Mouse (Mus musculus): ENCODE measurements around the gene Aurkaip1.

Aurkaip1 gene

GRCm38 (mm10) chr4:155841003-155841454 is 10.0 kb downstream of the Aurkaip1 start:
- no peak for TF ChIP-seq CTCF (conservative IDR thresholded peaks at IDR 0.05; ENCODE audit: low read length)
- no peak for TF ChIP-seq NANOG (IDR thresholded peaks at IDR 0.05; ENCODE audit: borderline replicate concordance, low read length)
- no peak for TF ChIP-seq POU5F1 (IDR thresholded peaks at IDR 0.05; ENCODE audit: borderline replicate concordance, low read length)
- H3K36me3 ChIP-seq (ENCODE audit: insufficient read depth, low read length): peaks cover 7% of the 10 kb centered on the region; the same call in 1 of the 2 replicates
- no peaks in the 10 kb centered on the region for H3K9me3 ChIP-seq (ENCODE audit: low read length)
- H3K4me3 ChIP-seq (replicated peaks; ENCODE audit: low read length): peak overlapping the region; percentile 81
- H3K4me1 ChIP-seq (replicated peaks; ENCODE audit: low read depth, low read length): peaks cover 38% of the 10 kb centered on the region
- H3K27me3 ChIP-seq (ENCODE audit: insufficient read depth, low read length): peaks cover 54% of the 10 kb centered on the region

- H3K4me1 ChIP-seq (replicated peaks; ENCODE audit: low read depth, low read length): peaks cover 43% of the 10 kb centered on the region
- H3K9me3 ChIP-seq (ENCODE audit: low read length): no peaks in the 10 kb centered on the region
- peaks cover 54% of the 10 kb centered on the region for H3K27me3 ChIP-seq (ENCODE audit: insufficient read depth, low read length)
- H3K36me3 ChIP-seq (ENCODE audit: insufficient read depth, low read length): peaks cover 7% of the 10 kb centered on the region; the same call in 1 of the 2 replicates
- TF ChIP-seq POU5F1 (IDR thresholded peaks at IDR 0.05; ENCODE audit: borderline replicate concordance, low read length) (no peak), CTCF (conservative IDR thresholded peaks at IDR 0.05; ENCODE audit: low read length) (no peak), NANOG (IDR thresholded peaks at IDR 0.05; ENCODE audit: borderline replicate concordance, low read length) (no peak)
- H3K4me3 ChIP-seq (replicated peaks; ENCODE audit: low read length): peak overlapping the region; percentile 81
Observed at GRCm38 (mm10) chr4:155841651-155842270, 10.7 kb downstream of the Aurkaip1 start.

GRCm38 (mm10) chr4:155843231-155843630 is 12.2 kb downstream of the Aurkaip1 start:
- Histone ChIP-seq H3K27me3 (ENCODE audit: insufficient read depth, low read length) (peaks cover 46% of the 10 kb centered on the region), H3K4me3 (replicated peaks; ENCODE audit: low read length) (no peak overlapping the region), H3K9me3 (ENCODE audit: low read length) (no peaks in the 10 kb centered on the region), H3K4me1 (replicated peaks; ENCODE audit: low read depth, low read length) (peaks cover 50% of the 10 kb centered on the region), H3K36me3 (ENCODE audit: insufficient read depth, low read length) (peaks cover 7% of the 10 kb centered on the region; the same call in 1 of the 2 replicates)
- TF ChIP-seq CTCF (conservative IDR thresholded peaks at IDR 0.05; ENCODE audit: low read length) (no peak), NANOG (IDR thresholded peaks at IDR 0.05; ENCODE audit: borderline replicate concordance, low read length) (no peak), POU5F1 (IDR thresholded peaks at IDR 0.05; ENCODE audit: borderline replicate concordance, low read length) (no peak)

GRCm38 (mm10) chr4:155846871-155847578 is 16.0 kb downstream of the Aurkaip1 start, which contains the start of gene Dvl1:
TSS of gene Dvl1 (plus strand) at chr4:155847402.
- TF ChIP-seq NANOG (IDR thresholded peaks at IDR 0.05; ENCODE audit: borderline replicate concordance, low read length) (no peak), POU5F1 (IDR thresholded peaks at IDR 0.05; ENCODE audit: borderline replicate concordance, low read length) (no peak), CTCF (conservative IDR thresholded peaks at IDR 0.05; ENCODE audit: low read length) (no peak)
- Histone ChIP-seq H3K9me3 (ENCODE audit: low read length) (no peaks in the 10 kb centered on the region), H3K4me3 (replicated peaks; ENCODE audit: low read length) (peak within 1 kb of the TSS; percentile 89), H3K4me1 (replicated peaks; ENCODE audit: low read depth, low read length) (peaks cover 36% of the 10 kb centered on the region), H3K36me3 (ENCODE audit: insufficient read depth, low read length) (peaks cover 10% of the 10 kb centered on the region), H3K27me3 (ENCODE audit: insufficient read depth, low read length) (peaks cover 21% of the 10 kb centered on the region)

GRCm38 (mm10) chr4:155847591-155848352 is 16.7 kb downstream of the Aurkaip1 start:
- peaks cover 15% of the 10 kb centered on the region for H3K27me3 ChIP-seq (ENCODE audit: insufficient read depth, low read length)
- peak overlapping the region; percentile 89 for H3K4me3 ChIP-seq (replicated peaks; ENCODE audit: low read length)
- H3K9me3 ChIP-seq (ENCODE audit: low read length): no peaks in the 10 kb centered on the region
- peaks cover 9% of the 10 kb centered on the region for H3K36me3 ChIP-seq (ENCODE audit: insufficient read depth, low read length)
- TF ChIP-seq NANOG (IDR thresholded peaks at IDR 0.05; ENCODE audit: borderline replicate concordance, low read length) (no peak), CTCF (conservative IDR thresholded peaks at IDR 0.05; ENCODE audit: low read length) (no peak)
- peaks cover 32% of the 10 kb centered on the region for H3K4me1 ChIP-seq (replicated peaks; ENCODE audit: low read depth, low read length)

- Histone ChIP-seq H3K4me1 (replicated peaks; ENCODE audit: low read depth, low read length) (peaks cover 34% of the 10 kb centered on the region), H3K27me3 (ENCODE audit: insufficient read depth, low read length) (peaks cover 7% of the 10 kb centered on the region), H3K4me3 (replicated peaks; ENCODE audit: low read length) (peak overlapping the region; percentile 89), H3K9me3 (ENCODE audit: low read length) (no peaks in the 10 kb centered on the region), H3K36me3 (ENCODE audit: insufficient read depth, low read length) (peaks cover 13% of the 10 kb centered on the region; the same call in 1 of the 2 replicates)
- no peak for TF ChIP-seq NANOG (IDR thresholded peaks at IDR 0.05; ENCODE audit: borderline replicate concordance, low read length)
- TF ChIP-seq POU5F1 (IDR thresholded peaks at IDR 0.05; ENCODE audit: borderline replicate concordance, low read length): no peak
- no peak for TF ChIP-seq CTCF (conservative IDR thresholded peaks at IDR 0.05; ENCODE audit: low read length)
Observed at GRCm38 (mm10) chr4:155848434-155849095, 17.5 kb downstream of the Aurkaip1 start.

- no peaks in the 10 kb centered on the region for H3K9me3 ChIP-seq (ENCODE audit: low read length)
- H3K36me3 ChIP-seq (ENCODE audit: insufficient read depth, low read length): peaks cover 17% of the 10 kb centered on the region; the same call in 1 of the 2 replicates
- no peak overlapping the region for H3K4me3 ChIP-seq (replicated peaks; ENCODE audit: low read length)
- TF ChIP-seq CTCF (conservative IDR thresholded peaks at IDR 0.05; ENCODE audit: low read length) (no peak), NANOG (IDR thresholded peaks at IDR 0.05; ENCODE audit: borderline replicate concordance, low read length) (no peak), POU5F1 (IDR thresholded peaks at IDR 0.05; ENCODE audit: borderline replicate concordance, low read length) (no peak)
- 0 out of 2 replicates have a peak, but pooled peaks cover 4% of the 10 kb centered on the region for H3K27me3 ChIP-seq (ENCODE audit: insufficient read depth, low read length)
- peaks cover 41% of the 10 kb centered on the region for H3K4me1 ChIP-seq (replicated peaks; ENCODE audit: low read depth, low read length)
Observed at GRCm38 (mm10) chr4:155849391-155849790, 18.3 kb downstream of the Aurkaip1 start.
